Mouse (Mus musculus) hindbrain, postnatal 0 days (tissue): ENCODE data around the gene Selenos. TPM values are rescaled to one million over a fixed set of nuclear protein-coding genes. Genes with fewer than 3 reads are reported as not detected.
A peak's percentile ranks its signal among the peaks of the same experiment; 100 is the strongest.

Experiments
- ATAC-seq: fragments of 200-750 bp; cut with Nextera tagmentation; 2 replicates; pipeline ENCODE4 v1.8.0; 2017; ENCODE audit warnings: mild to moderate bottlenecking, moderate TSS enrichment, moderate library complexity
- DNase-seq: peaks from one replicate; pipeline ENCODE4 v3.0.0-alpha.2; 2015; ENCODE audit warnings: low spot score
- H3K27ac ChIP-seq: fragments of 300-500 bp; sonication (generic); 2 replicates; pipeline ENCODE4 v1.5.1; 2014; ENCODE audit warnings: mild to moderate bottlenecking
- H3K27me3 ChIP-seq: fragments of 300-500 bp; sonication (generic); 2 replicates; pipeline ENCODE4 v1.6.1; 2014; ENCODE audit warnings: low read length, mixed read lengths; ENCODE audit not compliant: insufficient read depth
- H3K36me3 ChIP-seq: fragments of 300-500 bp; sonication (generic); 2 replicates; pipeline ENCODE4 v1.6.1; 2014; ENCODE audit warnings: low read length, mixed read lengths; ENCODE audit not compliant: insufficient read depth
- H3K4me1 ChIP-seq: fragments of 300-500 bp; sonication (generic); 2 replicates; pipeline ENCODE4 v1.6.1; 2014; ENCODE audit warnings: antibody characterized with exemption, low read length, mixed read lengths; ENCODE audit not compliant: insufficient read depth
- H3K4me2 ChIP-seq: fragments of 300-500 bp; sonication (generic); 2 replicates; pipeline ENCODE4 v1.6.1; 2014; ENCODE audit warnings: low read depth, mild to moderate bottlenecking, low read length, moderate library complexity, mixed read lengths
- H3K4me3 ChIP-seq: fragments of 300-500 bp; sonication (generic); 2 replicates; pipeline ENCODE4 v1.5.1; 2014; ENCODE audit warnings: low read length
- H3K9ac ChIP-seq: fragments of 300-500 bp; sonication (generic); replicated peaks from 2 replicates; pipeline ENCODE4 v1.6.1; 2014; ENCODE audit warnings: mild to moderate bottlenecking, low read length, moderate library complexity, mixed read lengths
- H3K9me3 ChIP-seq: fragments of 300-500 bp; sonication (generic); 2 replicates; pipeline ENCODE4 v1.6.1; 2016; ENCODE audit warnings: low read length, mixed read lengths
- CTCF ChIP-seq: IDR thresholded peaks from 2 replicates; pipeline ENCODE4 v1.5.1; 2016; ENCODE audit warnings: antibody characterized with exemption, control low read depth, low read depth
- WGBS: fragments of 180-500 bp; shearing (Covaris S2); extraction: QIAGEN DNeasy Blood & Tissue Kit; methylation state at CpG from one replicate; pipeline ENCODE4 v1.1.7; 2014; 5-methylcytosine and 5-hydroxymethylcytosine counted together
- polyA plus RNA-seq: library from polyadenylated mRNA; unstranded; fragments of >200 nt; fragmentation: Nextera tagmentation; extraction: Ambion mirVana; gene quantifications from 2 replicates; pipeline ENCODE4 v1.2.1, GENCODE M21; 2015
- total RNA-seq: library from RNA; depleted of rRNA; stranded (reverse); fragments of >200 nt; gene quantifications from 2 replicates; pipeline ENCODE4 v1.2.3, GENCODE M21; 2014; rRNA removed

Selenos gene
- total and polyA plus RNA-seq, 2 experiments from 2014 or later, result 30.4 to 115 TPM

DNA sequence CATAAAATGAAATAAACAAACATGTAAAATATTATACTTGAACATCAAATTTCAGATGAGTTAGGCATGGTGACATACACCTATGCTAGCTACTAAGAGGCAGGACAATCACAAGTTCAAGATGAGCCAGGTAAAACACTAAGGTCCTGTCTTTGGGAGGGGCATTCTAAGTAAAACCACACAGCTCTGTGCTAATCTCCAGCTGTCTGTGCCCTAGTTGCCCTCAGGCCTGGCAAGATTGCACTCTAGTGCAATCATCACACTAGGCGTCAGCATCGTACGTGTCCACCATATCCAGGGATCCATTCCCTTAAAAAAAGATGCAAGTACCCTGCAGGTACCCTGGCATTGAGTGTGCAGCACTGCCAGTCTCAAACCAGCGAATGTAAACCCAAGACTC, 57.9 kb downstream of the Selenos start:
- no peaks in the 10 kb centered on the region for H3K36me3 ChIP-seq

DNA sequence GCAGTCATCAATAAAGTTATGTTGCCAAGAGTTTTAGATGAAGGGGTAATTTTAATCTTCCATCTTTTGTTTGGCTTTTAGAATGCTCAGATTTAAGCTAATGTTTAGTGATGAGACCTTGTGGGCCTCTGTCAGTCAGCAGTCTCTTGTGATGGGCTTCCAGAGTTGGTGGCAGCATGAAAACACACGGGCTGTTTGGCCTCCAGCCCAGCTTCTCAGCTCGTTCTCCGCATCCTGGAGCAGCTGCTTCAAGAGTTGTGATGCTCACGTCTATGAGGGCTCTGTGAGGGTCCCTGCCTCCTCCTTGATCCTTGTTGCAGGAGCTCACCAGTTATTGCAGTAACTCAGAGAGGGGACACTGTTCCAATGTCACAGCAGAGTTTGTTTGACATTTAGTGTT, 58.9 kb downstream of the Selenos start:
- DNase-seq (peak; percentile 63), ATAC-seq (no peak)
- no peaks in the 10 kb centered on the region for H3K36me3 ChIP-seq
- 17% methylated on average over 4 of the region's 4 CpGs for WGBS
- no peak overlapping the region for H3K9ac ChIP-seq
- no peak overlapping the region for H3K27ac ChIP-seq
- no peak for TF ChIP-seq CTCF
- H3K9me3 ChIP-seq, result no peaks in the 10 kb centered on the region
- H3K4me2 ChIP-seq, result no peak overlapping the region
- no peak overlapping the region for H3K4me3 ChIP-seq
- no peaks in the 10 kb centered on the region for H3K27me3 ChIP-seq
- H3K4me1 ChIP-seq, result peaks cover 23% of the 10 kb centered on the region

More for the DNA sequence above, 57.9 kb downstream of the Selenos start:
- H3K4me3 ChIP-seq, result no peak overlapping the region
- peaks cover 19% of the 10 kb centered on the region for H3K4me1 ChIP-seq
- no peak overlapping the region for H3K27ac ChIP-seq
- 82% methylated on average over 4 of the region's 4 CpGs for WGBS
- no peak for ATAC-seq
- DNase-seq, result no peak
- no peak for TF ChIP-seq CTCF
- no peak overlapping the region for H3K4me2 ChIP-seq
- H3K27me3 ChIP-seq, result no peaks in the 10 kb centered on the region
- H3K9ac ChIP-seq, result no peak overlapping the region
- no peaks in the 10 kb centered on the region for H3K9me3 ChIP-seq

DNA sequence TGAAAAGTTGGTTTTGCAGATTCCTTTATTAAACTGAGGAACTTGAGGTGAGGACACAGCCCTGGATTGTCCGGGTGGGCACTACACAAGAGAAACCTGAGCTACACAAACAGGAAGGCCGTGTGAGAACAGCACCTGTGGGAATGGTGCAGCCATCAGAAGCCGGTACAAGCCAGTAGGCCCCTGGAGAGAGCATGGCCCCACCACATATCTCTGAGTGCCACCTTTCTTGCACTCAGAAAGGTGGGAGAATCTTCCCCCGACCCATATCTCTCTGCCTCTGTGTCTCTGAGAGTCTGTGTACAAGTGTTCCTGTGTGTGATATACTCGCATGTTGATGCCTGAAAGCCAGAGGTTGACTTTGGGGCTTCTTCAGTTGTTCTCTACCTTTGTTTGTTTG, 59.4 kb downstream of the Selenos start:
- DNase-seq (no peak), ATAC-seq (no peak)
- Histone ChIP-seq H3K4me3 (no peak overlapping the region), H3K36me3 (no peaks in the 10 kb centered on the region), H3K9me3 (no peaks in the 10 kb centered on the region), H3K4me2 (no peak overlapping the region), H3K4me1 (peaks cover 23% of the 10 kb centered on the region), H3K9ac (no peak overlapping the region), H3K27me3 (no peaks in the 10 kb centered on the region), H3K27ac (no peak overlapping the region)
- 88% methylated on average over 5 of the region's 5 CpGs for WGBS
- TF ChIP-seq CTCF, result no peak

Other genes starting within 250 kb of the Selenos start
- 13.0 and 20.1 TPM in 2 replicates for gene Pcsk6, start 217.9 kb upstream of the Selenos start, total RNA-seq
- gene Pcsk6, start 217.9 kb upstream of the Selenos start, polyA plus RNA-seq, result 2.0 and 2.1 TPM in 2 replicates
- not detected in 2 replicates for gene Gm45213, start 36.0 kb upstream of the Selenos start, total RNA-seq
- gene Gm45213, start 36.0 kb upstream of the Selenos start, polyA plus RNA-seq, result not detected in 2 replicates
- 22.6 and 26.5 TPM in 2 replicates for gene Snrpa1, start 20.6 kb upstream of the Selenos start, total RNA-seq
- gene Snrpa1, start 20.6 kb upstream of the Selenos start, polyA plus RNA-seq, result 119 and 127 TPM in 2 replicates
- 32.9 and 35.5 TPM in 2 replicates for gene Chsy1, start 29.9 kb downstream of the Selenos start, total RNA-seq
- 7.9 and 8.4 TPM in 2 replicates for gene Chsy1, start 29.9 kb downstream of the Selenos start, polyA plus RNA-seq